Mouse (Mus musculus) mouse embryonic stem cell (cell line): ENCODE results near the gene Mrgprh.

Source experiments
- in situ Hi-C, 2 experiments: fragments of 300-500 bp; cut with MboI; formaldehyde crosslinking; loops; 1 replicate in 1 of 2; 3 replicates in 1 of 2; pipeline ENCODE4 v1.14.3; 2019 to 2020; ENCODE audit warnings: low sequenced_read_pairs in 2 of 2, low pct_unique_long_range_greater_than_20kb in 1 of 2, mixed read lengths in 1 of 2; ENCODE audit not compliant: unreplicated experiment in 1 of 2

Mrgprh gene

GRCm38 (mm10) chr17:12909361-12910280, 33.8 kb downstream of the Mrgprh start, which contains the start of gene Pnldc1:
TSS of gene Pnldc1 (minus strand) at chr17:12910230.
- in situ Hi-C loops, result loop anchor here in 1 of 2 experiments (10.0 kb wide), 1 partner anchor 75 kb away; no protein-coding TSS in a partner anchor

GRCm38 (mm10) chr17:12910391-12910790, 34.6 kb downstream of the Mrgprh start:
- in situ Hi-C loops, result loop anchor here in 1 of 2 experiments (10.0 kb wide), 1 partner anchor 74 kb away; no protein-coding TSS in a partner anchor

GRCm38 (mm10) chr17:12915488-12915880, 39.6 kb downstream of the Mrgprh start, which contains the start of gene Tcp1:
TSS of gene Tcp1 (plus strand) at chr17:12915701.
- in situ Hi-C loops, result loop anchor here in 1 of 2 experiments (10.0 kb wide), 1 partner anchor 69 kb away; no protein-coding TSS in a partner anchor

- in situ Hi-C loops, result loop anchor here in 1 of 2 experiments (10.0 kb wide), 1 partner anchor 69 kb away; no protein-coding TSS in a partner anchor
Measured at GRCm38 (mm10) chr17:12915881-12916583, 40.2 kb downstream of the Mrgprh start, which contains the start of gene Mrpl18. TSS of gene Mrpl18 (minus strand) at chr17:12916345.

GRCm38 (mm10) chr17:12916588-12917380, 41.0 kb downstream of the Mrgprh start:
- in situ Hi-C loops, result loop anchor here in 1 of 2 experiments (10.0 kb wide), 1 partner anchor 68 kb away; no protein-coding TSS in a partner anchor

GRCm38 (mm10) chr17:12921073-12921472, 45.2 kb downstream of the Mrgprh start:
- in situ Hi-C loops, result loop anchor here in 1 of 2 experiments (5.0 kb wide), 1 partner anchor 41 kb away; the partner anchor contains the start of gene Acat2

GRCm38 (mm10) chr17:12925001-12925400, 49.2 kb downstream of the Mrgprh start:
- in situ Hi-C loops, result no loop called here

GRCm38 (mm10) chr17:12925703-12926180, 49.9 kb downstream of the Mrgprh start:
- in situ Hi-C loops, result no loop called here
